Mouse (Mus musculus) liver, adult 2 months (tissue): ENCODE results near the gene Kng2.

Experiments
- CTCF ChIP-seq: fragments of 200-500 bp; IDR thresholded peaks from 2 replicates; pipeline ENCODE4 v1.5.1; 2011; ENCODE audit warnings: low read depth, low read length, control low read depth
- POLR2A ChIP-seq: fragments of 200-500 bp; IDR thresholded peaks from 2 replicates; pipeline ENCODE4 v1.6.1; 2011; ENCODE audit warnings: low read length, control low read depth; ENCODE audit not compliant: insufficient read depth; ENCODE audit errors: extremely low read depth

- no peak for TF ChIP-seq CTCF
- 0 out of 2 replicates have a peak, but pooled peaks have one; percentile 5 for TF ChIP-seq POLR2A
Observed at GRCm38 (mm10) chr16:22962256-22962655, 67.0 kb downstream of the Kng2 start.
